Mouse (Mus musculus) layer of hippocampus, adult 2 months (tissue): ENCODE measurements around the gene Zar1l. TPM values are rescaled to one million over a fixed set of nuclear protein-coding genes. Genes with fewer than 3 reads are reported as not detected.
"Not testable (repeated sequence)": the region's sequence is repeated elsewhere in the genome, so short reads cannot be mapped to it uniquely, and the experiment has no call there.

Source experiments
- DNase-seq, 2 experiments: peaks; one replicate each; pipeline ENCODE4 v3.0.0; 2022; ENCODE audit warnings: low spot score in 2 of 2
- H3K27ac ChIP-seq: fragments of 200-600 bp; 2 replicates; pipeline ENCODE4 v1.8.1; 2022
- H3K4me3 ChIP-seq: fragments of 200-600 bp; 2 replicates; pipeline ENCODE4 v1.8.1; 2022; ENCODE audit warnings: mild to moderate bottlenecking
- CTCF ChIP-seq: fragments of 200-600 bp; conservative IDR thresholded peaks from 2 replicates; pipeline ENCODE4 v1.8.1; 2022; ENCODE audit warnings: antibody characterized with exemption, mild to moderate bottlenecking, moderate library complexity
- total RNA-seq, 2 experiments: library from RNA; stranded (reverse); gene quantifications; 2 replicates each; pipeline ENCODE4 v1.2.3; 2021

Gene Zar1l
- total RNA-seq, 2 experiments from 2014 or later = not detected

DNA sequence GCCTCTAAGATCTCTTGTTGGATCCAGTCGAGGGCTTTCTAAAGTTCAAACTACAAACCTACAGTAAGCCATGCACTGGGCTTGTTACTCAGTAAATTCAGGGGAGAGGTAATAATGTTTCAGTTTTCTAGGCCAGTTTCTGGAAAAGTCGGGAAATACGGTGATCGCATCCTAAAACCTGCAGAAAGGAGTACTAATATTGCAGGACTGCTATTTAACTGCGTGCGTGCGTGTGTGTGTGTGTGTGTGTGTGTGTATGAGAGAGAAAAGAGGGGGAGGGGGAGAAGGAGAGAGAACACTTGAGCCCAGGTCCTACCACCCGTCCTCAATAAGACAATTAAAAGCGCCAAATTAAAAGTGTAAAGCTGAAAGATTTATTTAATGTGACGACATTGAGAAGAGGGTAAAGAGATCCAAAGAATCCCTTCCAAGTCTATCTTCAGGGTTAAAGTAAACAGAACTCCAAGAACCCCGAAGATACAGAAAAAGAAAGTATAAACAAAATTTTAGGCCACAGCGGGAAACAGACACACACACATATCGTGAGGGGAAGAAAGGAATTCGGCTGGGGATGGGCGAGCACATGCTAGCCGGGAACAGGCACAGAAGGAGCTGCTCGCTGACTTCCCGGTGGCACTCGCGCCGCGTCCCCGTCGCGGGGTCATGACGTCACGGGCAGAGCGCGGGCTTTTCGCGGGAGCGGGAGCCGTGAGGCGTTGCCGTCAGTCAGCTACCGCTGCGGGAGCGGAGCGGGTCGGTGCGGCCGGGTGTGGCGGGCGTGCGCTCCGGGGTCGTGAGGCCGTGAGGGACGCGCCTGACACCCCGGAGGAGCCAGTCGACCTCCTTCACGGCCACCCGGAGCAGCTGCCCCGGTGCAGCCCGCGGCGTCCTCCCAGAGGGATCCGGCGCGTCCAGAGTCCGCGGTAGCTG, 4.2 kb upstream of the Zar1l start, which contains the start of gene Brca2:
TSS of gene Brca2 (plus strand) at position 694 of the 930 bp plus-strand sequence.
- no peak for TF ChIP-seq CTCF
- Histone ChIP-seq H3K27ac (peak within 1 kb of the TSS; percentile 93), H3K4me3 (peak within 1 kb of the TSS; percentile 75)
- peak; percentile 88 to 96 for DNase-seq

DNA sequence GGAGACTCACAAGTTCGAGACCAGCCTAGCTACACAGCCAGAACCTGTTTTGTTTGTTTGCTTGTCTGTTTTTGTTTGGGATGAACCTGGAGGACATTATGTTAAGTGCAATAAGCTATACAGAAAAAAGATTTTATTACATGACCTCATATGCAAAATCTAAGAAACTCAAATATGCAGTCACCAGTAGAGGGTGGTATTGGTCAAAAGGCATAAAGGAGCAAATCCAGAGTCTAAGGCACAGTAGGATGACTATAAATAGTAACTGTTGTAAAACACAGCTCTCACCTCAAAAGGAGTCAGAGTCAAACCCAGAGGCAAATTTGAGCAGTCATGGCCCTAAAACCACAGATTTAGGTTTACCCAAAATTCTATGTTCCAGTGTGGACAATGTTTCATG, 1.6 kb upstream of the Zar1l start:
- no peak overlapping the region for H3K4me3 ChIP-seq
- DNase-seq = no peak
- peak; percentile 71 for TF ChIP-seq CTCF
- H3K27ac ChIP-seq = no peak overlapping the region

DNA sequence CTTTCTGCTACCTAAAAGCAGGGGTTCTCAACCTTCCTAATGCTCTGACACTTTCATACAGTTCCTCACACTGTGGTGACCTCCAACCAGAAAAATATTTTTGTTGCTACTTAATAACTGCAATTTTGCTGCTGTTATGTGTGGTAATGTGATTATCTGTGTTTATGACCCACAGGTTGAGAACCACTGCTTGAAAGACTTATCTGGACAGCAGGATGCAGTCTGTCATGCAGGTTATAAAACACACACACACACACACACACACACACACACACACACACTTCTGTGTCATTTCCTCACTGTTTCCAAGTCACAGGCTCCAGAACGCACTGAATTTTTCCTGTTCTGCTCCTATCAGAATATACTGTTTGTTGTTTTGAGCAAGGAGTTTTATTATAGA, 3.9 kb downstream of the Zar1l start:
- TF ChIP-seq CTCF = no peak
- DNase-seq = no peak
- Histone ChIP-seq H3K4me3 (no peak overlapping the region), H3K27ac (no peak overlapping the region)

DNA sequence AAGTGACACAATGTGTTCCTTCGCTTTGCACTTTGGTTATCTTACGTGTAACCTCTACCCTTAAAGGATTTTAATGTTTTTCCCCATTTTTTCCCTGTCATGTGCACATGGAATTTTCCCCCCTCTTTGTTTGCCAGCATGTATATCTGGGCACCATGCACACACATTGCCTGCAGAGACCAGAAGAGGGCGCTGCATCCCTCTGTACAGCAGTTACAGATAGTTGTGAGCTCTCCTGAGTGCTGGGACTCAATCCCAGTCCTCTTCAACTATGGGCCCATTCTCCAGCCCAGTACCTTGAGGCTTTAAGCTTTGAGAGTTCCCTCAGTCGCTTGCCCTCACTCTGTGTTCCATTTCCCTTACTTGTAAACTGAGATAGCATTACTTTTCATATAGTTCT, 4.7 kb downstream of the Zar1l start:
- TF ChIP-seq CTCF = no peak
- no peak for DNase-seq
- no peak overlapping the region for H3K4me3 ChIP-seq
- H3K27ac ChIP-seq = no peak overlapping the region

DNA sequence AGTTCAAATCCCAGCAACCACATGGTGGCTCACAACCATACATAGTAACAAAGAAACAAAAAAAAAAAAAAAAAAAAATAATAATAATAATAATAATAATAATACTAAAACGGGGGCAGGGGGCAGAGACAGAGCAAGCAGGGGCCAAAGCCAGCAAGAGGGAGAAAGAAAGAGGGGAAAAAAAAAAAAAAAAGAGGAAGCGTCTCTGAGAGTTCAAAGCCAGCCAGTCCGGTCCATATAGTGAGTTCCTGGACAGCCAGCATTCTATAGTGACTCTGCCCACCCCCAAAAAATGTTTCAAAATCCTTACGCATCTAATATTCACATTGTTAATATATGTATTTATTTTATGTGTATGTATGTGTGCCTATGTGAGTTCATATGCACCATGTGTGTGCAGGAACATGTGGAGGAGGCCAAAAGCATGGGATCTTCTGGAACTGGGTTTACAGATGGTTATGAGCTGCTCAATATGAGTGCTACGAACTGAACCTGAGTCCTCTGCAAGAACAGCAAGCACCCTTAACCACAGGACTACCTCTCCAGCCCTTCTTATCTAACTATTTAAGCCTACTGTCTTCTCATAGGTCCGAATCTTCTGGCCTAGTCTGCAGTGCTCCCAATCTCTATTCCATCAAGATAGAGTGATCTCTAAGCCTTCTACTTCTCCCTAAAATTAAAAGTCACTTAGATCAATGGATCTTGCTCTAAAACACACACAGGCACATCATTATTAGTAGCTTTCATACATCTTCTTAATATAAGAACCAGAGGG, 7.3 kb downstream of the Zar1l start:
- Histone ChIP-seq H3K27ac (no peak overlapping the region), H3K4me3 (no peak overlapping the region)
- no peak for TF ChIP-seq CTCF
- no peak for DNase-seq

GRCm38 (mm10) chr5:150495792-150496191, 22.2 kb downstream of the Zar1l start:
- peak; percentile 89 for TF ChIP-seq CTCF
- no peak overlapping the region for H3K27ac ChIP-seq
- no peak overlapping the region for H3K4me3 ChIP-seq
- no peak for DNase-seq

- H3K4me3 ChIP-seq, DNase-seq, H3K27ac ChIP-seq: not testable (repeated sequence)
Observed at GRCm38 (mm10) chr5:150491573-150492173, 26.3 kb downstream of the Zar1l start.

- Histone ChIP-seq H3K27ac (no peak overlapping the region), H3K4me3 (no peak overlapping the region)
- no peak for DNase-seq
- no peak for TF ChIP-seq CTCF
Observed at GRCm38 (mm10) chr5:150490821-150491220, 27.1 kb downstream of the Zar1l start.

- no peak for TF ChIP-seq CTCF
- H3K4me3 ChIP-seq = no peak overlapping the region
- no peak for DNase-seq
- H3K27ac ChIP-seq = no peak overlapping the region
Observed at GRCm38 (mm10) chr5:150490285-150490684, 27.7 kb downstream of the Zar1l start.

GRCm38 (mm10) chr5:150485198-150485597, 32.8 kb downstream of the Zar1l start:
- Histone ChIP-seq H3K27ac (no peak overlapping the region), H3K4me3 (no peak overlapping the region)
- DNase-seq = no peak
- TF ChIP-seq CTCF = peak; percentile 73

DNA sequence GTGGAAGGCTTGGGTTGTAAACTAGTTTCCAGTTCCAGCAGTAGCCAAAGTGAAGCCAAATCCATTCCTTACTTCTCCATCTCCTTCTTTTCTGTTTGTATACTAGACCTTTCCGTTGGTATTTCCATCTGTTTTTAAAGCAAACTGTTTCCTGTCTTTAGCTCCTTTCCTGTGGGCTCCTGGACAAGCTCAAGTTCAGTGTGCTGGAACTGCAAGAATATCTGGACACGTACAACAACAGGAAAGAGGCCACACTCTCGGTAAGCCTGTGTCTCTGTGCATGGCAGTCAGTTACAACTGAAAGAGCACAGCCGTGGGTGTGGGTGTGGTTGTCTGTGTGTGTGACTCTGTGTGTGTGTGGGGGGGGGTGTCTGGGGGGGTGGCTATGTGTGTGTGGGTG, 39.4 kb downstream of the Zar1l start:
- no peak overlapping the region for H3K4me3 ChIP-seq
- no peak for DNase-seq
- TF ChIP-seq CTCF = no peak
- no peak overlapping the region for H3K27ac ChIP-seq

- no peak overlapping the region for H3K4me3 ChIP-seq
- no peak for DNase-seq
- no peak for TF ChIP-seq CTCF
- no peak overlapping the region for H3K27ac ChIP-seq
Observed at GRCm38 (mm10) chr5:150477364-150477763, 40.6 kb downstream of the Zar1l start.

DNA sequence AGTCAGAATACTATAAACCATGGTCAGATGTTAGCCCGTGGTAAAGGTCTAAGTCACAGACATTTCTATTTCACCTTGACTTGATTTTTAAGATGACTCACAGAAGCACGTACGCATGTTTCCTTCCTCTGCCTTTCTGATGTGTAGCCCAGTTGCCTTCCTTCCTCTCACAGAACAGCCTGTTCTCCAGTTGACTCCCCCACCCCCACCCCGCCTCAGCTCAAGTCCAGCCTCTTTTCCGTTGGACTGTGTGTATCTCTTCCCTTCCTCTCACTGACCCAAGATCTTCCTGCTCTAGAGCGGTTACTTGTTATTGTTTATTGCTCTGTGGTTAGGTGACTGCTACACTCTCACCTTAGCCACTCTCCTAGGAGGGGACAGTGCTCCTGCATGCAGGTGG, 49.5 kb downstream of the Zar1l start:
- no peak for DNase-seq
- H3K27ac ChIP-seq = peak overlapping the region; percentile 46; the same call in 1 of the 2 replicates
- no peak for TF ChIP-seq CTCF

More for the DNA sequence above, 49.5 kb downstream of the Zar1l start:
- H3K4me3 ChIP-seq = no peak overlapping the region
